Mouse (Mus musculus) heart, postnatal 0 days (tissue): Measurements from ENCODE around the gene Rai1.

Source experiments
- CTCF ChIP-seq: IDR thresholded peaks from 2 replicates; pipeline ENCODE4 v1.5.1; 2016; ENCODE audit warnings: antibody characterized with exemption, control low read depth, low read depth
- EP300 ChIP-seq: IDR thresholded peaks from 2 replicates; pipeline ENCODE4 v1.6.1; 2016; ENCODE audit warnings: antibody characterized with exemption, low read depth

DNA sequence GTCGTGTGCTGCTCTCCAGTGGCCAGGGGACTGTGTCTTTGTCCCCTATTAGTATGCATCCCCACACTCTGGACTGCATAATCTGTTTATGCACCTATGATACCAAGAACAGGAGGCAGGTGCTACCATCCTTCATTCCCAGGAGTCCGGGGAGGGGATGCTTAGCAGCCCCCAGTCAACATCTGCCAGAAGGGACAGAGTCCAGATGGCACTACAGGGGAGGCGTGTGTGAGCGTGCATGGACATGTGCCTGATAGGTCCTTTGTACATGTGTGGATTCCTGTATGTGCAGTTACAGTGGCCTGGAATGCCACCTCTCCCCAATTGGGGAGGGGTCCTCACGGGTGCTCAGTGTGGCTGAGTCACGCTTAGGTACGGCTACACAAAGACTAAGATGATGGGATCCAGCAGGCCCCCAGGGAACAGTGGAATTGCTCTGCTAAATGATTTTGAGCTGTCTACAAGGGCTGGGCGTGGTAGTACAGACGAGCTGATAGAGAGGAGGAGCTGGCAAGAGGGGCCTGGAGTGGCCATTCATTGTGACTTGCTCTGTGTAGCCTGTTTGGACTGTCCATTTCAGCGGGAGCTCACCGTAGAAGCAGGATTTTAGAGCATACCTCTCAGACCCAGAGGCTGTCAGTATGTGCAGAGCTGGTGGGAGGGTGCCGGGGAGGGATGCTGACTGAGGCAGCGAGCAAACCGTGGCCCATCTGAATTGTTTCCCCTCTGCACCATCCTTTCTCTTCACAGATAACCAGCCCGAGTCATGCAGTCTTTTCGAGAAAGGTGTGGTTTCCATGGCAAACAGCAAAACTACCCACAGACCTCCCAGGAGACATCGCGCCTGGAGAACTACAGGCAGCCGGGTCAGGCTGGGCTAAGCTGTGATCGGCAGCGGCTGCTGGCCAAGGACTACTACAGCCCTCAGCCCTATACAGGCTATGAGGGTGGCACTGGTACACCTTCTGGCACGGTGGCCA, 79.8 kb downstream of the Rai1 start:
- TF ChIP-seq CTCF, result no peak
- no peak for TF ChIP-seq EP300
